Mouse (Mus musculus): ENCODE results near the gene Ear6. TPM values are rescaled to one million over a fixed set of nuclear protein-coding genes. Genes with fewer than 3 reads are reported as not detected.
"Not testable (repeated sequence)": the region's sequence is repeated elsewhere in the genome, so short reads cannot be mapped to it uniquely, and the experiment has no call there.

The Ear6 gene
- not detected in 2 replicates for polyA plus RNA-seq (2014; fragmentation: Nextera tagmentation; extraction: Ambion mirVana)

- H3K4me1 ChIP-seq (ENCODE audit: control insufficient read depth, insufficient read depth, low read length): no peaks in the 10 kb centered on the region
- ATAC-seq (replicated peaks; ENCODE audit: insufficient number of reproducible peaks, low FRiP score, low TSS enrichment): no peak
- no peak within 1 kb of the TSS for H3K4me3 ChIP-seq (ENCODE audit: low read depth, low read length)
- no peak within 1 kb of the TSS for H3K9ac ChIP-seq (ENCODE audit: low read depth, low read length)
- H3K36me3 ChIP-seq (ENCODE audit: control insufficient read depth, insufficient read depth, low read length): no peaks in the 10 kb centered on the region
- no peak within 1 kb of the TSS for H3K4me2 ChIP-seq
- no peaks in the 10 kb centered on the region for H3K9me3 ChIP-seq (replicated peaks; ENCODE audit: control insufficient read depth, low read length)
- H3K27ac ChIP-seq (ENCODE audit: low read depth, low read length): no peak within 1 kb of the TSS
- H3K27me3 ChIP-seq (ENCODE audit: control insufficient read depth, insufficient read depth, low read length): no peaks in the 10 kb centered on the region
Observed at GRCm38 (mm10) chr14:51853399-51853798, at the start of gene Ear6. Ear6 (plus strand) TSS chr14:51853699.

- Histone ChIP-seq H3K4me1 (ENCODE audit: control insufficient read depth, insufficient read depth, low read length) (no peaks in the 10 kb centered on the region), H3K9me3 (replicated peaks; ENCODE audit: control insufficient read depth, low read length) (no peaks in the 10 kb centered on the region), H3K4me2 (no peak overlapping the region), H3K9ac (ENCODE audit: low read depth, low read length) (no peak overlapping the region), H3K27ac (ENCODE audit: low read depth, low read length) (no peak overlapping the region), H3K4me3 (ENCODE audit: low read depth, low read length) (no peak overlapping the region), H3K27me3 (ENCODE audit: control insufficient read depth, insufficient read depth, low read length) (no peaks in the 10 kb centered on the region), H3K36me3 (ENCODE audit: control insufficient read depth, insufficient read depth, low read length) (no peaks in the 10 kb centered on the region)
- no peak for ATAC-seq (replicated peaks; ENCODE audit: insufficient number of reproducible peaks, low FRiP score, low TSS enrichment)
- WGBS (ENCODE audit: insufficient replicate concordance): 48% methylated on average over 1 of the region's 1 CpGs
Observed at GRCm38 (mm10) chr14:51826625-51827024, 26.9 kb upstream of the Ear6 start.

DNA sequence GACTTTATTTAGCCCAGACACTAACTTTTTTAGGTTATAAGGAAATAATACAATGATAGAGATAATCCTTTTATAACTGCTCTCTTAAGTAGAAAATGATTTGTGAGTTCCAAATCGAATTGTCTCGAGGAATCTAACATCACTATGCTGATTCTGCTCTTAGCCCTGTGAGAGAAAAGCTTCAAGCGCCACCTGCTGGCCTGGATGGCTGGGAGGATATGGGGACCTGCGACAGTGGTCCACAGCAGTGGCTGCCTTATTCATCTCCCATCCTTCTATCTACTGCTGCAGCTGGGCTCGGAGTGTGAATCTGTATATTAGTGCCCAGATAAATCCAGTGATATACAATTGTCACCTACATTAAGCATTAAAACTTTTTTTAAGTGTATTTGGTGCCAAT, 25.7 kb upstream of the Ear6 start:
- WGBS (ENCODE audit: insufficient replicate concordance): 29% methylated on average over 5 of the region's 5 CpGs
- H3K4me2 ChIP-seq; H3K9ac ChIP-seq (ENCODE audit: low read depth, low read length); H3K27me3 ChIP-seq (ENCODE audit: control insufficient read depth, insufficient read depth, low read length); H3K4me3 ChIP-seq (ENCODE audit: low read depth, low read length); H3K36me3 ChIP-seq (ENCODE audit: control insufficient read depth, insufficient read depth, low read length); ATAC-seq (replicated peaks; ENCODE audit: insufficient number of reproducible peaks, low FRiP score, low TSS enrichment); H3K4me1 ChIP-seq (ENCODE audit: control insufficient read depth, insufficient read depth, low read length); H3K9me3 ChIP-seq (replicated peaks; ENCODE audit: control insufficient read depth, low read length); H3K27ac ChIP-seq (ENCODE audit: low read depth, low read length): not testable (repeated sequence)

DNA sequence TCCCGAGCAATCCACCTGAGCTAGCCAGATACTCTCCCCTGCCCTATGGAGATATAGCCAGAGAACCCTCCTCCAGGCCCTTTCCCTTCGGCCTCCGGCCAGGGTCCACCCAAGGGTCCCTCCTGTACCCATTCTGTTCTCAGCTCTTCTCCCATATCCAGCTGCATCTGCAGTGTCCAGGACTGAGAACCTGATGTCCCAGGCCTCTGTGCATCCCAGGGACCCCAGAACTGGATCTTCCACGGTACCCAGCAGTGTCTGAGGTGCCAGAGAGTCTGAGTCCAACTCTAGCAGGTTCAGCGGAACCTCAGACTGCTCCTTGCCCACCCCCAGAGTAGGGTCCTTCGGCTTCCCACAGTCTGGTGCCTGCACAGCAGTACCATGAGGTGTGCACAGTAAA, 24.3 kb upstream of the Ear6 start:
- H3K4me3 ChIP-seq (ENCODE audit: low read depth, low read length): no peak overlapping the region
- WGBS (ENCODE audit: insufficient replicate concordance): 79% methylated on average over 6 of the region's 6 CpGs
- no peak overlapping the region for H3K4me2 ChIP-seq

DNA sequence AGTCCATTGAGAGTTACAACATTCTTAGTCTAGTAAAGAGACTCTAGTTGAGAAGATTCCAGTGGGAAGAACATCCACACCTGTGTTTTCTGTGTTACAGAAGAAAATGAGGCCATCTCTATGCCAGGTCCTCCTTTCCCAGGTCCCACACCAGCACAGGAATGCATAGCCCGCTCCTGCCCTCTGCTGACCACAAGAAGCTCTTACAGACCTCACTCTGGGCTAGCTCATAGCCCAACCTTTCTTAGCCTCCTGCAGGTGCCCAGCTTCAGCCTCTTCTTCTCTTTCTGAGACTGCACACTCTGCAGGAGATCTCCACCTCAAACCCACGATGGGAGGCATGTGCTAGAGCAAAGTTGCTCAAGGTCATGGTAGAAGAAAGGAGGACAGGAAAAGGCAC, 15.0 kb upstream of the Ear6 start:
- H3K4me3 ChIP-seq (ENCODE audit: low read depth, low read length); H3K4me2 ChIP-seq; H3K27me3 ChIP-seq (ENCODE audit: control insufficient read depth, insufficient read depth, low read length); H3K36me3 ChIP-seq (ENCODE audit: control insufficient read depth, insufficient read depth, low read length); H3K9me3 ChIP-seq (replicated peaks; ENCODE audit: control insufficient read depth, low read length); H3K27ac ChIP-seq (ENCODE audit: low read depth, low read length); H3K4me1 ChIP-seq (ENCODE audit: control insufficient read depth, insufficient read depth, low read length); ATAC-seq (replicated peaks; ENCODE audit: insufficient number of reproducible peaks, low FRiP score, low TSS enrichment); H3K9ac ChIP-seq (ENCODE audit: low read depth, low read length): not testable (repeated sequence)
- 24% methylated on average over 2 of the region's 2 CpGs for WGBS (ENCODE audit: insufficient replicate concordance)

More for the DNA sequence above, 24.3 kb upstream of the Ear6 start:
- no peaks in the 10 kb centered on the region for H3K4me1 ChIP-seq (ENCODE audit: control insufficient read depth, insufficient read depth, low read length)
- no peak for ATAC-seq (replicated peaks; ENCODE audit: insufficient number of reproducible peaks, low FRiP score, low TSS enrichment)
- H3K36me3 ChIP-seq (ENCODE audit: control insufficient read depth, insufficient read depth, low read length): no peaks in the 10 kb centered on the region
- H3K27me3 ChIP-seq (ENCODE audit: control insufficient read depth, insufficient read depth, low read length): no peaks in the 10 kb centered on the region
- H3K9ac ChIP-seq (ENCODE audit: low read depth, low read length): no peak overlapping the region
- H3K27ac ChIP-seq (ENCODE audit: low read depth, low read length): no peak overlapping the region
- H3K9me3 ChIP-seq (replicated peaks; ENCODE audit: control insufficient read depth, low read length): no peaks in the 10 kb centered on the region

DNA sequence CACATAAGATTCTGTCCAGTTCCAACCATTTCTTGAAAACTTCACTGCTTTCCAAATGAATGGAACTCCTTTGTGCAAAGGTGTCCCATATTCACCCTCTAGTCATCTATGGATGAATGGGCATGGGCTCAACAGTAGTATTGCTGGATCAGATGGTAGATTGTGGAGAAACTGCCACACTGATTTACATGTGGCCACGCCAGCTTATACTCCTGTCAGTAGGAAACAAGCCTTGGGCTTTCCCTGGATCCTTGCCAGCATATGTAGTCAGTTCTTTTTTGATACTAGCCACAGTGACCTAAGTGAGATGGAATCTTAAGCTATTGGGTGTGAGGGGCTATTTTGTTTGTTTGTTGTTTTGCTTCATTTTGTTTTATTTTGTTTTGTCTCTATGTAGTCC, 11.2 kb upstream of the Ear6 start:
- Histone ChIP-seq H3K27ac (ENCODE audit: low read depth, low read length) (no peak overlapping the region), H3K27me3 (ENCODE audit: control insufficient read depth, insufficient read depth, low read length) (no peaks in the 10 kb centered on the region), H3K9ac (ENCODE audit: low read depth, low read length) (no peak overlapping the region), H3K4me3 (ENCODE audit: low read depth, low read length) (no peak overlapping the region), H3K36me3 (ENCODE audit: control insufficient read depth, insufficient read depth, low read length) (no peaks in the 10 kb centered on the region), H3K9me3 (replicated peaks; ENCODE audit: control insufficient read depth, low read length) (no peaks in the 10 kb centered on the region), H3K4me1 (ENCODE audit: control insufficient read depth, insufficient read depth, low read length) (no peaks in the 10 kb centered on the region), H3K4me2 (no peak overlapping the region)
- 63% methylated on average over 1 of the region's 1 CpGs for WGBS (ENCODE audit: insufficient replicate concordance)
- ATAC-seq (replicated peaks; ENCODE audit: insufficient number of reproducible peaks, low FRiP score, low TSS enrichment): no peak

DNA sequence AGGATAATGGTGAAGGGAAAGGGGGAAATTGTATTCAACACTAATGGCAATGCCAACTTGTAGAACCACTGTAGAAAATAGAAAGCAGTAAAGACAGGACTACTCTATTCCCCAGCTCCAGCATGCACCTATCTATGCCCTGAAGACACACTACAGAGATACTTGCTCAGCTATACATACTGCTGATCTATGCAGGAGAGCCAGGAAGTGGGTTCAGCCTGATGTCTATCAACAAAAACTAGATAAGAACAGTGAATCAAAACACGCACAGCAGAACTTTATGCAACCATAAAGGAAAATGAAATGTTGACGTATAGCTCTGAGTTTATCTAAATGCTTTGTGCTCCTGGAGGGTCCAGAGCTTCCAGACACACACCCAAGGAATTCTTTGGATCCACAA, 10.7 kb upstream of the Ear6 start:
- Histone ChIP-seq H3K4me3 (ENCODE audit: low read depth, low read length) (no peak overlapping the region), H3K9ac (ENCODE audit: low read depth, low read length) (no peak overlapping the region), H3K9me3 (replicated peaks; ENCODE audit: control insufficient read depth, low read length) (no peaks in the 10 kb centered on the region), H3K27ac (ENCODE audit: low read depth, low read length) (no peak overlapping the region), H3K27me3 (ENCODE audit: control insufficient read depth, insufficient read depth, low read length) (no peaks in the 10 kb centered on the region), H3K36me3 (ENCODE audit: control insufficient read depth, insufficient read depth, low read length) (no peaks in the 10 kb centered on the region), H3K4me2 (no peak overlapping the region), H3K4me1 (ENCODE audit: control insufficient read depth, insufficient read depth, low read length) (no peaks in the 10 kb centered on the region)
- no peak for ATAC-seq (replicated peaks; ENCODE audit: insufficient number of reproducible peaks, low FRiP score, low TSS enrichment)
- 76% methylated on average over 2 of the region's 2 CpGs for WGBS (ENCODE audit: insufficient replicate concordance)

- no peak overlapping the region for H3K4me2 ChIP-seq
- no peak overlapping the region for H3K4me3 ChIP-seq (ENCODE audit: low read depth, low read length)
- no peak for ATAC-seq (replicated peaks; ENCODE audit: insufficient number of reproducible peaks, low FRiP score, low TSS enrichment)
- H3K4me1 ChIP-seq (ENCODE audit: control insufficient read depth, insufficient read depth, low read length): no peaks in the 10 kb centered on the region
- no peak overlapping the region for H3K9ac ChIP-seq (ENCODE audit: low read depth, low read length)
- no peaks in the 10 kb centered on the region for H3K9me3 ChIP-seq (replicated peaks; ENCODE audit: control insufficient read depth, low read length)
- H3K36me3 ChIP-seq (ENCODE audit: control insufficient read depth, insufficient read depth, low read length): no peaks in the 10 kb centered on the region
- no peaks in the 10 kb centered on the region for H3K27me3 ChIP-seq (ENCODE audit: control insufficient read depth, insufficient read depth, low read length)
- no peak overlapping the region for H3K27ac ChIP-seq (ENCODE audit: low read depth, low read length)
Observed at GRCm38 (mm10) chr14:51843882-51844281, 9.6 kb upstream of the Ear6 start.

- H3K4me2 ChIP-seq: no peak overlapping the region
- WGBS (ENCODE audit: insufficient replicate concordance): 58% methylated on average over 3 of the region's 3 CpGs
- H3K27ac ChIP-seq (ENCODE audit: low read depth, low read length): no peak overlapping the region
Observed at GRCm38 (mm10) chr14:51846566-51846965, 6.9 kb upstream of the Ear6 start.

More at GRCm38 (mm10) chr14:51846566-51846965, 6.9 kb upstream of the Ear6 start:
- no peaks in the 10 kb centered on the region for H3K4me1 ChIP-seq (ENCODE audit: control insufficient read depth, insufficient read depth, low read length)
- H3K27me3 ChIP-seq (ENCODE audit: control insufficient read depth, insufficient read depth, low read length): no peaks in the 10 kb centered on the region
- H3K4me3 ChIP-seq (ENCODE audit: low read depth, low read length): no peak overlapping the region
- H3K9ac ChIP-seq (ENCODE audit: low read depth, low read length): no peak overlapping the region
- ATAC-seq (replicated peaks; ENCODE audit: insufficient number of reproducible peaks, low FRiP score, low TSS enrichment): no peak
- H3K9me3 ChIP-seq (replicated peaks; ENCODE audit: control insufficient read depth, low read length): no peaks in the 10 kb centered on the region
- H3K36me3 ChIP-seq (ENCODE audit: control insufficient read depth, insufficient read depth, low read length): no peaks in the 10 kb centered on the region

All from heart, embryonic 11.5 days (tissue).